Comparison of ENCODE assay signal across 15 mouse cellular contexts in the genomic region with DNA sequence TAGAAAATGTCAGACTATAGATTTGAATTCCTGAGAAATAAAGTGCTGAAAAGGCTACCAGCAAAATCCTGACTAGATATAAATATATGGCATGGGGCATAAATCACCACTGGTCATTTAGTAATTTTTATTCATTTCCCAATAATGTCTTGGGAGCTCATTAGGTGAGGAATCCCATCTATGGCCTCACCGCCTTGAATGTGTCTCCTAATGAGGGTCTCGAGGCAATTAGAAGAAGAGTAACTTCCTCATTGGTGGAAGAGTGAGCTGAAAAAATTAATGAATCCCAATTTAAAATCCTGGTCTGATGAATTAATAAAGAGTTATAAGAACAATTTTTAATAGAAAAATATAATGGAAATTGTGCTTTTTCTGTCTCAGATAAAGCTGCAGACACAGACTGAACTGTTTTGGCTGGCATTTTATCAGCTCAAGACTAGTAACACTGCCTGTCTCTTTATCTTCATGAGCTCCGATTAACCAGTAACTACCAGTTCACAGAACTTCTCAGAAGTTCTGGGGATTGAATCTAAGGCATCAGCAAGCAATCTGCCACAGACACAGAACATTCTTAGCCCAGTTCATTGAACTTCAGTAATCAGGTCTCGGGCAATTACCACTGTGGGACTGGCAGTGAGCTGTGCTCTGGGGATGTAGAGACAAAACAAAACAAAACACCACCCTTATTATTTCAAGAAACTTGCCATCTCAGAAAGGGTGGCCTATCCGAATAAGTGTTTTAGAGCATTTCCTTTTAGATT.
DNase-seq lines count a peak whose midpoint lies in the region; ATAC-seq lines count a peak whose summit lies in the region.
"Had no signal": no experiment of that assay in that cellular context is flagged by ENCODE, and none has a peak within 500 bp of the region (broad histone marks: within the 10 kb centered on the region; RNA-seq: fewer than 3 reads in every experiment).

No protein-coding gene starts in this region.

- no peak overlapping the region for H3K4me2 ChIP-seq in heart, embryonic 13.5 days
- H3K4me2 ChIP-seq in limb, embryonic 15.5 days, result no peak overlapping the region
- no peak overlapping the region for H3K4me2 ChIP-seq in kidney, embryonic 16.5 days (replicated peaks; ENCODE audit: low read depth, low read length)
- H3K4me2 ChIP-seq: hindbrain, embryonic 13.5 days; intestine, embryonic 15.5 days; liver, embryonic 15.5 days; midbrain, embryonic 11.5 days had no signal

- H3K36me3 ChIP-seq in heart, embryonic 13.5 days, result no peaks in the 10 kb centered on the region
- no peaks in the 10 kb centered on the region for H3K36me3 ChIP-seq in limb, embryonic 15.5 days
- H3K36me3 ChIP-seq in limb, embryonic 10.5 days, result no peaks in the 10 kb centered on the region
- no peaks in the 10 kb centered on the region for H3K36me3 ChIP-seq in kidney, embryonic 16.5 days (ENCODE audit: insufficient read depth, low read length)
- H3K36me3 ChIP-seq: embryonic facial prominence, embryonic 10.5 days; G1E; hindbrain, embryonic 13.5 days; intestine, embryonic 15.5 days; liver, embryonic 15.5 days had no signal

- 68% methylated on average over 5 of the region's 5 CpGs for WGBS in heart, embryonic 13.5 days
- 85% methylated on average over 5 of the region's 5 CpGs for WGBS in limb, embryonic 15.5 days
- WGBS in limb, embryonic 10.5 days, result 87% methylated on average over 5 of the region's 5 CpGs
- 72% methylated on average over 5 of the region's 5 CpGs for WGBS in kidney, embryonic 16.5 days

- no peak for DNase-seq in heart, adult 11 months
- DNase-seq in limb, embryonic 10.5 days (ENCODE audit: low spot score), result no peak
- no peak for DNase-seq in left cerebral cortex, postnatal 36 days (ENCODE audit: low spot score in 2 of 2)
- no peak for DNase-seq in thymus, postnatal 36 days
- DNase-seq: layer of hippocampus, adult 9-11 months had no signal

- no peaks in the 10 kb centered on the region for H3K9me3 ChIP-seq in heart, embryonic 13.5 days
- no peaks in the 10 kb centered on the region for H3K9me3 ChIP-seq in limb, embryonic 15.5 days
- H3K9me3 ChIP-seq in limb, embryonic 10.5 days (replicated peaks), result no peaks in the 10 kb centered on the region
- H3K9me3 ChIP-seq in kidney, embryonic 16.5 days (ENCODE audit: low read length), result no peaks in the 10 kb centered on the region
- H3K9me3 ChIP-seq: embryonic facial prominence, embryonic 10.5 days; hindbrain, embryonic 13.5 days; intestine, embryonic 15.5 days; liver, embryonic 15.5 days had no signal

- H3K4me3 ChIP-seq in heart, embryonic 13.5 days, result no peak overlapping the region
- H3K4me3 ChIP-seq in limb, embryonic 15.5 days, result no peak overlapping the region
- no peak overlapping the region for H3K4me3 ChIP-seq in limb, embryonic 10.5 days
- no peak overlapping the region for H3K4me3 ChIP-seq in kidney, embryonic 16.5 days (ENCODE audit: low read length)
- H3K4me3 ChIP-seq: embryonic facial prominence, embryonic 10.5 days; hindbrain, embryonic 13.5 days; intestine, embryonic 15.5 days; left cerebral cortex, adult 2 months; liver, embryonic 15.5 days had no signal

- H3K27me3 ChIP-seq in heart, embryonic 13.5 days (replicated peaks), result no peaks in the 10 kb centered on the region
- H3K27me3 ChIP-seq in limb, embryonic 15.5 days, result no peaks in the 10 kb centered on the region
- no peaks in the 10 kb centered on the region for H3K27me3 ChIP-seq in limb, embryonic 10.5 days (ENCODE audit: low read depth, poor library complexity, severe bottlenecking)
- H3K27me3 ChIP-seq in kidney, embryonic 16.5 days (ENCODE audit: insufficient read depth, low read length), result no peaks in the 10 kb centered on the region
- H3K27me3 ChIP-seq: hindbrain, embryonic 13.5 days; intestine, embryonic 15.5 days; liver, embryonic 15.5 days had no signal

- H3K9ac ChIP-seq in heart, embryonic 13.5 days, result no peak overlapping the region
- no peak overlapping the region for H3K9ac ChIP-seq in limb, embryonic 15.5 days
- no peak overlapping the region for H3K9ac ChIP-seq in kidney, embryonic 16.5 days (replicated peaks; ENCODE audit: low read length)
- H3K9ac ChIP-seq: hindbrain, embryonic 13.5 days; intestine, embryonic 15.5 days; liver, embryonic 15.5 days had no signal

- 0 out of 2 replicates have a peak overlapping the region, but pooled peaks have one; percentile 34 for H3K27ac ChIP-seq in heart, embryonic 13.5 days (replicated peaks)
- peak overlapping the region; percentile 69 for H3K27ac ChIP-seq in limb, embryonic 15.5 days
- no peak overlapping the region for H3K27ac ChIP-seq in limb, embryonic 10.5 days
- peak overlapping the region; percentile 39; the same call in 1 of the 2 replicates for H3K27ac ChIP-seq in kidney, embryonic 16.5 days (ENCODE audit: low read length)
- H3K27ac ChIP-seq: embryonic facial prominence, embryonic 10.5 days; hindbrain, embryonic 13.5 days; intestine, embryonic 15.5 days; left cerebral cortex, adult 2 months; liver, embryonic 15.5 days had no signal

- no peak for ATAC-seq in heart, embryonic 13.5 days (ENCODE audit: extremely low read depth, insufficient number of reproducible peaks, low FRiP score, low TSS enrichment)
- no peak for ATAC-seq in limb, embryonic 15.5 days (ENCODE audit: insufficient number of reproducible peaks, low FRiP score, low TSS enrichment, low read depth)
- no peak for ATAC-seq in kidney, embryonic 16.5 days (ENCODE audit: low FRiP score, low TSS enrichment)
- ATAC-seq: intestine, embryonic 15.5 days had no signal

- intact Hi-C loops in left cerebral cortex, postnatal 36 days (cut with DNase I), result no loop called here

- peaks cover 15% of the 10 kb centered on the region; the same call in 1 of the 2 replicates for H3K4me1 ChIP-seq in heart, embryonic 13.5 days
- H3K4me1 ChIP-seq in limb, embryonic 15.5 days, result peaks cover 14% of the 10 kb centered on the region
- peaks cover 10% of the 10 kb centered on the region for H3K4me1 ChIP-seq in limb, embryonic 10.5 days
- no peaks in the 10 kb centered on the region for H3K4me1 ChIP-seq in kidney, embryonic 16.5 days (ENCODE audit: insufficient read depth, low read length)
- H3K4me1 ChIP-seq: hindbrain, embryonic 13.5 days; liver, embryonic 15.5 days had no signal
